Mouse (Mus musculus) embryonic facial prominence, embryonic 14.5 days (tissue): ENCODE data around the gene Gif. TPM values are rescaled to one million over a fixed set of nuclear protein-coding genes. Genes with fewer than 3 reads are reported as not detected.

ENCODE experiments used
- ATAC-seq: fragments of 200-750 bp; cut with Nextera tagmentation; 2 replicates; pipeline ENCODE4 v1.8.0; 2017; ENCODE audit warnings: low read depth, moderate number of reproducible peaks, moderate TSS enrichment
- DNase-seq: peaks from one replicate; pipeline ENCODE4 v3.0.0-alpha.2; 2015; ENCODE audit warnings: low spot score
- H3K27ac ChIP-seq: fragments of 300-500 bp; sonication (generic); replicated peaks from 2 replicates; pipeline ENCODE4 v1.5.1; 2014; ENCODE audit warnings: low read depth, mild to moderate bottlenecking, low read length, moderate library complexity
- H3K27me3 ChIP-seq: fragments of 300-500 bp; sonication (generic); replicated peaks from 2 replicates; pipeline ENCODE4 v1.6.1; 2014; ENCODE audit warnings: low read length; ENCODE audit not compliant: control insufficient read depth, insufficient read depth
- H3K36me3 ChIP-seq: fragments of 300-500 bp; sonication (generic); 2 replicates; pipeline ENCODE4 v1.6.1; 2014; ENCODE audit warnings: low read length, mixed read lengths; ENCODE audit not compliant: control insufficient read depth, insufficient read depth
- H3K4me1 ChIP-seq: fragments of 300-500 bp; sonication (generic); 2 replicates; pipeline ENCODE4 v1.6.1; 2014; ENCODE audit warnings: antibody characterized with exemption, low read length; ENCODE audit not compliant: control insufficient read depth, insufficient read depth
- H3K4me2 ChIP-seq: fragments of 300-500 bp; sonication (generic); 2 replicates; pipeline ENCODE4 v1.6.1; 2014; ENCODE audit warnings: low read depth, mild to moderate bottlenecking, low read length, moderate library complexity, mixed read lengths
- H3K4me3 ChIP-seq: fragments of 300-500 bp; sonication (generic); 2 replicates; pipeline ENCODE4 v1.5.1; 2014; ENCODE audit warnings: low read depth, mild to moderate bottlenecking, low read length
- H3K9ac ChIP-seq: fragments of 300-500 bp; sonication (generic); 2 replicates; pipeline ENCODE4 v1.6.1; 2014; ENCODE audit warnings: low read depth, mild to moderate bottlenecking, low read length, moderate library complexity, mixed read lengths
- H3K9me3 ChIP-seq: fragments of 300-500 bp; sonication (generic); 2 replicates; pipeline ENCODE4 v1.6.1; 2016; ENCODE audit warnings: low read length; ENCODE audit not compliant: control insufficient read depth
- WGBS: fragments of 180-500 bp; shearing (Covaris S2); extraction: QIAGEN DNeasy Blood & Tissue Kit; methylation state at CpG from one replicate; pipeline ENCODE4 v1.1.7; 2014; 5-methylcytosine and 5-hydroxymethylcytosine counted together
- polyA plus RNA-seq: library from polyadenylated mRNA; unstranded; fragments of >200 nt; fragmentation: Nextera tagmentation; extraction: Ambion mirVana; gene quantifications from 2 replicates; pipeline ENCODE4 v1.2.1, GENCODE M21; 2014

Gif gene
- polyA plus RNA-seq, 1 experiment from 2014 or later: not detected

- Histone ChIP-seq H3K4me3 (no peak overlapping the region), H3K9ac (no peak overlapping the region), H3K9me3 (no peaks in the 10 kb centered on the region), H3K27me3 (no peaks in the 10 kb centered on the region), H3K4me1 (no peaks in the 10 kb centered on the region), H3K36me3 (no peaks in the 10 kb centered on the region), H3K27ac (no peak overlapping the region), H3K4me2 (no peak overlapping the region)
- ATAC-seq: no peak
- no peak for DNase-seq
- 66% methylated on average over 2 of the region's 2 CpGs for WGBS
Observed at GRCm38 (mm10) chr19:11807251-11807650, 59.9 kb downstream of the Gif start.

DNA sequence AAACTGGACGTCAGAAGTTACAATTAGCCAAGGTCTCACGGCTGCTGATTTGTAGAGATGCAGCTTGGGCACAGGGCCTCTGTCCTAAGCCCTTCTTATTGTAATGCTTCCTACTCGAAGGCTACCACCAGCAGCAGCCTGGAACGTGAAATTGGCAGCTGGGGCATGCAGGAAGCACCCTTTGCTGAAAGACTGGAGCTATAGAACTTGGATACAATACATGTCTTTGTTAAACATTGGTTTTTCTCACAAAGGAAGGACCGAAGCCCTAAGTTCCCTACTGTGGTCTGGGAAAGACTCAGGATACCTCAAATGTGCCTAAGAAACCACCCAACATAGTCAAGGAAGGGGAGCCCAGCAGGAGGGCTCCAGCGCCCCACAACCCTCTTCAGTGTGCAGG, 60.5 kb downstream of the Gif start:
- 46% methylated on average over 6 of the region's 6 CpGs for WGBS
- H3K36me3 ChIP-seq: no peaks in the 10 kb centered on the region
- H3K27ac ChIP-seq: no peak overlapping the region
- H3K9me3 ChIP-seq: no peaks in the 10 kb centered on the region
- H3K4me1 ChIP-seq: no peaks in the 10 kb centered on the region
- no peak overlapping the region for H3K4me2 ChIP-seq
- no peak overlapping the region for H3K4me3 ChIP-seq
- ATAC-seq: no peak
- DNase-seq: no peak
- H3K27me3 ChIP-seq: no peaks in the 10 kb centered on the region
- no peak overlapping the region for H3K9ac ChIP-seq

DNA sequence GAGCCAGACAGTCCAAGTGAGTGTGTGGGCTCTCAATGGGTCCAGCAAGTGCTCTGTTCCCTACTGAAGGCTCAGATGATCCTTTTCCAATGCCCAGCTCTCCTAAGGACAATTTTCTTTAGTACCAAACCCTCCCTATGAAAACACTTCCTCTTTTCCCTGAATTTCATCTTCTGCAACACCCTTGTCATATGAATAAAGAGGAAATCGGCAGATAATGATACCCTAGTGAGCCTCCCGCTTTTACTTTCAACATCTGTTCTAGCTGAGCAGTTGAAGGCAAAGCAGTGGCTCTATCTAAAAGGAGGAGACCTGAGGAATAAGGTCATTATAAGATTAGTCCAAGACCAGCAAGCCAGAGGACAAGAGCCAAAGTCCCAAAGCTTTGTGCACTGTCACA, 61.1 kb downstream of the Gif start:
- no peak overlapping the region for H3K4me2 ChIP-seq
- H3K36me3 ChIP-seq: no peaks in the 10 kb centered on the region
- H3K4me3 ChIP-seq: no peak overlapping the region
- 75% methylated on average over 2 of the region's 2 CpGs for WGBS
- ATAC-seq (no peak), DNase-seq (no peak)
- no peak overlapping the region for H3K9ac ChIP-seq
- no peaks in the 10 kb centered on the region for H3K4me1 ChIP-seq
- no peaks in the 10 kb centered on the region for H3K27me3 ChIP-seq
- no peaks in the 10 kb centered on the region for H3K9me3 ChIP-seq
- no peak overlapping the region for H3K27ac ChIP-seq

- ATAC-seq: no peak
Observed at GRCm38 (mm10) chr19:11810003-11810758, 62.8 kb downstream of the Gif start.

DNA sequence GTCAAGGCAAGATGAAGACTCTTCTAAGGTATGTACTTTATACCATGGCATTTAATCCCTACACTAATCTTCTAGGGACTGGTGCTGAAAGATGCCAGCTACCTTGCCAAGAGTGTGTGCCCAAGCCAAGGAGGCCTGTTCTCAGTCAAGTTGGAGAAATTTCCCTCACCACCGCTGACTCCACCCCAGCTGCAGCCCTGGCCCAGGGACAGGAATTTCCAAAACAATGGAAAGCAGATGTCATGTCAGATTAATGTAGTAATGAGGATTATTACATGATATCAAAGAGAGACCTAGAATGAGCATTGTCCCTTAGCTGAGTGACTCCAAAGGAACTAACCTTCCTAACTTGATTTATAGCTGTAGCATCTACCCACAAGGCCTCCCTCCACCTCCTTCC, 63.5 kb downstream of the Gif start:
- Histone ChIP-seq H3K4me1 (no peaks in the 10 kb centered on the region), H3K36me3 (no peaks in the 10 kb centered on the region), H3K27ac (no peak overlapping the region), H3K4me3 (no peak overlapping the region), H3K27me3 (no peaks in the 10 kb centered on the region; the same call in 1 of the 2 replicates), H3K9ac (no peak overlapping the region), H3K9me3 (no peaks in the 10 kb centered on the region), H3K4me2 (no peak overlapping the region)
- 41% methylated on average over 1 of the region's 1 CpGs for WGBS
- DNase-seq (peak; percentile 24), ATAC-seq (peak; percentile 37; the same call in 1 of the 2 replicates)

More at GRCm38 (mm10) chr19:11810003-11810758, 62.8 kb downstream of the Gif start:
- 74% methylated on average over 5 of the region's 5 CpGs for WGBS
- no peak overlapping the region for H3K4me2 ChIP-seq
- no peaks in the 10 kb centered on the region for H3K36me3 ChIP-seq
- H3K9me3 ChIP-seq: no peaks in the 10 kb centered on the region
- no peaks in the 10 kb centered on the region for H3K27me3 ChIP-seq
- no peak overlapping the region for H3K27ac ChIP-seq
- no peaks in the 10 kb centered on the region for H3K4me1 ChIP-seq
- H3K9ac ChIP-seq: no peak overlapping the region
- no peak overlapping the region for H3K4me3 ChIP-seq
- DNase-seq: no peak

DNA sequence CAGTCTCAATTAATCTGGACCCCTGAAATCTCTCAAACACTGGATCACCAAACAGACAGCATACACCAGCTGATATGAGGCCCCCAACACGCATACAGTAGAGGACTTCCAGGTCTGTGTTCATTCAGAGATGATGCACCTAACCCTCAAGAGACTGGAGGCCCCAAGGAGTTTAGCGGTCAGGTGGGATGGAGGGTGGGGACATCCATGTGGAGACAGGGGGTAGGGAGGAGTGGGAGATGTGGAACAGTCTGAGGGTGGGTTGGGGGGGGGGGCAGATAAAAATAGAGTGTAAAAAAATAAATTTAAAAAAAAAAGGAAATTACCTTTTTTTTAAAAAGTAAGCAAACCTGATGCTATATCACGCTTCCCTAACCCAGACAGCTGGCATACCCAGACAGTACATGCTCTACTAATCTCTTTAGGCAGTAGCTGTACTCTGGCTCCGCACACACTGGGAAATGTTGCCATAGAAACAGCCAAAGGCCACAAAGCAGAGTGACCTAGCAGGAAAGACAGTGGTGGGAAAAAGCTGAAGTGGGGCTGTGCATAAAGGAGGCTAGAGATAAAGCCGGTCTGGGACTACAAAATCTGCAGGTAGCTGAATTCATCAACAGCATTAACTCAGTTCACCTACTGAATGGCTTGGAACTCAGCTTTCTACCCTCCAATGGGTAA, 64.5 kb downstream of the Gif start:
- ATAC-seq (peak; percentile 79; the same call in 1 of the 2 replicates), DNase-seq (peak; percentile 64)
- 54% methylated on average over 5 of the region's 5 CpGs for WGBS
- H3K9ac ChIP-seq: no peak overlapping the region
- no peaks in the 10 kb centered on the region for H3K4me1 ChIP-seq
- peaks cover 8% of the 10 kb centered on the region; the same call in 1 of the 2 replicates for H3K27me3 ChIP-seq
- no peak overlapping the region for H3K4me3 ChIP-seq
- no peak overlapping the region for H3K4me2 ChIP-seq
- no peaks in the 10 kb centered on the region for H3K36me3 ChIP-seq
- no peak overlapping the region for H3K27ac ChIP-seq
- no peaks in the 10 kb centered on the region for H3K9me3 ChIP-seq

Other genes with a start within 250 kb of the Gif start
- 10.5 and 12.2 TPM in 2 replicates for gene Ms4a6b, start 231.0 kb upstream of the Gif start, polyA plus RNA-seq
- gene Ms4a4d, start 210.8 kb upstream of the Gif start, polyA plus RNA-seq: 1.1 and 1.5 TPM in 2 replicates
- gene Ms4a6d, start 142.7 kb upstream of the Gif start, polyA plus RNA-seq: 7.4 and 9.3 TPM in 2 replicates
- 0.94 and 1.6 TPM in 2 replicates for gene Ms4a2, start 123.8 kb upstream of the Gif start, polyA plus RNA-seq
- 0.36 TPM in 1 of 2 replicates, not detected in the other for gene Ms4a3, start 106.7 kb upstream of the Gif start, polyA plus RNA-seq
- gene Oosp2, start 87.0 kb upstream of the Gif start, polyA plus RNA-seq: not detected in 2 replicates
- not detected in 2 replicates for gene Oosp1, start 56.4 kb upstream of the Gif start, polyA plus RNA-seq
- not detected in 2 replicates for gene Oosp3, start 50.5 kb upstream of the Gif start, polyA plus RNA-seq
- 48.9 and 51.9 TPM in 2 replicates for gene Mrpl16, start 22.8 kb downstream of the Gif start, polyA plus RNA-seq
- gene Stx3, start 71.8 kb downstream of the Gif start, polyA plus RNA-seq: 8.7 and 8.8 TPM in 2 replicates
- gene Olfr1417, start 91.7 kb downstream of the Gif start, polyA plus RNA-seq: not detected in 2 replicates
- not detected in 2 replicates for gene Olfr1418, start 113.5 kb downstream of the Gif start, polyA plus RNA-seq
- gene Olfr1419, start 127.6 kb downstream of the Gif start, polyA plus RNA-seq: not detected in 2 replicates
- 0.19 and 0.22 TPM in 2 replicates for gene Olfr1420, start 139.0 kb downstream of the Gif start, polyA plus RNA-seq
- 18.7 and 19.4 TPM in 2 replicates for gene Patl1, start 164.8 kb downstream of the Gif start, polyA plus RNA-seq
- 9.0 and 10.1 TPM in 2 replicates for gene Osbp, start 218.4 kb downstream of the Gif start, polyA plus RNA-seq